Mouse (Mus musculus) cerebellum, adult 2 months (tissue): ENCODE measurements at regions not wholly inside any gene's neighbourhood (a gene's known extent, or its start where the extent isn't known, plus 50 kb on each side); places are given as distances from the start of the nearest gene placed in this dataset.

Experiments
- CTCF ChIP-seq: fragments of 200-500 bp; IDR thresholded peaks from 2 replicates; pipeline ENCODE4 v1.5.1; 2011; ENCODE audit warnings: low read depth, mild to moderate bottlenecking, control low read depth, low read length, moderate library complexity, borderline replicate concordance; ENCODE audit not compliant: insufficient read depth
- POLR2A ChIP-seq: fragments of 200-500 bp; IDR thresholded peaks from 2 replicates; pipeline ENCODE4 v1.6.1; 2011; ENCODE audit warnings: low read length, control low read depth, borderline replicate concordance; ENCODE audit not compliant: insufficient read depth

DNA sequence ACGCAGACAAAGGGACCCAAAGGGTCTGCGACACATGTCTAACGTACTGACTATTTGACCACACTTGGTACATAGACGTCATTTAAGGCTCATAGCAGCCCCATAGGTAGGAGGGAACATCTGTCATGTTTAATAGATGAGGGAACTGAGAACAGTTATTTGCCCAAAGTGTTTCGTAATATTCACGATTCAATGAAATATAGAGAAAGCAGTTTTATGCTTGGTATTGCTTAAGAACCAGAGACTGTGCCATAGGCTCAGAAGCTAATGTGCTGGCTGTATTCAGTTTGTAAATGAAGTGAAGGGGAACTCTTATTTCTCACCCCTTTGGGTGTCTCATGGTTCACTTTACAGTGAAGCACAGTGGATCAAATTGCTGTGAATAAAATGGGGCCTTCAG is 65.7 kb upstream of the Plxnc1 start:
- TF ChIP-seq POLR2A: no peak
- TF ChIP-seq CTCF: no peak
